Mouse (Mus musculus) ES-Bruce4 (cell line): ENCODE data around the gene 5330417C22Rik. TPM values are rescaled to one million over a fixed set of nuclear protein-coding genes. Genes with fewer than 3 reads are reported as not detected.

ENCODE experiments used
- H3K27ac ChIP-seq: 2 replicates; pipeline ENCODE4 v1.5.1; 2012; ENCODE audit warnings: low read length, inconsistent platforms; ENCODE audit not compliant: insufficient read depth
- H3K27me3 ChIP-seq: 2 replicates; pipeline ENCODE4 v1.6.1; 2012; ENCODE audit warnings: mild to moderate bottlenecking, low read length, inconsistent platforms; ENCODE audit not compliant: control insufficient read depth, poor library complexity, insufficient read depth, severe bottlenecking
- H3K36me3 ChIP-seq: 2 replicates; pipeline ENCODE4 v1.6.1; 2012; ENCODE audit warnings: inconsistent platforms, mild to moderate bottlenecking, low read length, moderate library complexity; ENCODE audit not compliant: control insufficient read depth, poor library complexity, insufficient read depth, severe bottlenecking
- H3K4me1 ChIP-seq: one replicate; pipeline ENCODE4 v1.8.1; 2011; ENCODE audit warnings: low read length; ENCODE audit not compliant: control insufficient read depth, insufficient read depth
- H3K4me3 ChIP-seq: 2 replicates; pipeline ENCODE4 v1.5.1; 2011; ENCODE audit warnings: low read depth, mild to moderate bottlenecking, low read length
- H3K9ac ChIP-seq: 2 replicates; pipeline ENCODE4 v1.6.1; 2012; ENCODE audit warnings: low read depth, mild to moderate bottlenecking, inconsistent platforms; ENCODE audit not compliant: poor library complexity, severe bottlenecking
- H3K9me3 ChIP-seq: replicated peaks from 2 replicates; pipeline ENCODE4 v1.6.1; 2012; ENCODE audit warnings: mild to moderate bottlenecking, low read length, inconsistent platforms; ENCODE audit not compliant: control insufficient read depth, poor library complexity, insufficient read depth, severe bottlenecking
- CTCF ChIP-seq: IDR thresholded peaks from one replicate; pipeline ENCODE4 v1.8.1; 2011; ENCODE audit warnings: low read depth, low read length
- EP300 ChIP-seq: IDR thresholded peaks from 2 replicates; pipeline ENCODE4 v1.6.1; 2011; ENCODE audit warnings: low read depth, low read length; ENCODE audit not compliant: insufficient read depth
- POLR2A ChIP-seq: IDR thresholded peaks from one replicate; pipeline ENCODE4 v1.8.1; 2011; ENCODE audit warnings: low read length; ENCODE audit not compliant: insufficient read depth
- polyA plus RNA-seq: library from polyadenylated mRNA; stranded (reverse); fragments of >200 nt; gene quantifications from 2 replicates; pipeline ENCODE4 v1.2.4, GENCODE M21; 2011; ENCODE audit warnings: low read depth; ENCODE audit not compliant: missing spikeins, insufficient read depth, insufficient read length

Gene 5330417C22Rik
- polyA plus RNA-seq, 1 experiment: not detected

GRCm38 (mm10) chr3:108557888-108558287 lies 21.6 kb upstream of the 5330417C22Rik start:
- Histone ChIP-seq H3K9ac (no peak overlapping the region), H3K36me3 (peaks cover 7% of the 10 kb centered on the region), H3K27ac (no peak overlapping the region), H3K9me3 (no peaks in the 10 kb centered on the region), H3K4me3 (no peak overlapping the region), H3K4me1 (no peaks in the 10 kb centered on the region), H3K27me3 (no peaks in the 10 kb centered on the region)
- TF ChIP-seq CTCF (no peak), POLR2A (no peak)

GRCm38 (mm10) chr3:108554587-108555312 lies 18.4 kb upstream of the 5330417C22Rik start:
- H3K36me3 ChIP-seq: peaks cover 7% of the 10 kb centered on the region
- no peaks in the 10 kb centered on the region for H3K27me3 ChIP-seq
- H3K4me3 ChIP-seq: peak overlapping the region; percentile 96
- H3K9me3 ChIP-seq: no peaks in the 10 kb centered on the region
- no peaks in the 10 kb centered on the region for H3K4me1 ChIP-seq
- H3K27ac ChIP-seq: no peak overlapping the region
- peak overlapping the region; percentile 84 for H3K9ac ChIP-seq
- TF ChIP-seq POLR2A (peak; percentile 100), CTCF (peak; percentile 65), EP300 (0 out of 2 replicates have a peak, but pooled peaks have one; percentile 14)

- H3K9ac ChIP-seq: peak overlapping the region; percentile 84
- peaks cover 7% of the 10 kb centered on the region for H3K36me3 ChIP-seq
- peak overlapping the region; percentile 65 for H3K27ac ChIP-seq
- H3K27me3 ChIP-seq: no peaks in the 10 kb centered on the region
- no peak for TF ChIP-seq EP300
- TF ChIP-seq CTCF: no peak
- TF ChIP-seq POLR2A: no peak
- H3K9me3 ChIP-seq: no peaks in the 10 kb centered on the region
- H3K4me1 ChIP-seq: no peaks in the 10 kb centered on the region
- peak overlapping the region; percentile 96 for H3K4me3 ChIP-seq
These were observed 17.8 kb upstream of the 5330417C22Rik start for GRCm38 (mm10) chr3:108554111-108554561.

- Histone ChIP-seq H3K27me3 (no peaks in the 10 kb centered on the region), H3K4me1 (no peaks in the 10 kb centered on the region), H3K27ac (no peak overlapping the region), H3K4me3 (no peak overlapping the region), H3K9me3 (no peaks in the 10 kb centered on the region), H3K9ac (no peak overlapping the region), H3K36me3 (no peaks in the 10 kb centered on the region)
- TF ChIP-seq CTCF (no peak), POLR2A (no peak), EP300 (no peak)
These were observed 6.0 kb upstream of the 5330417C22Rik start for GRCm38 (mm10) chr3:108542299-108542698.

GRCm38 (mm10) chr3:108537303-108537702 lies 967 bp upstream of the 5330417C22Rik start:
- Histone ChIP-seq H3K27ac (no peak overlapping the region), H3K27me3 (no peaks in the 10 kb centered on the region), H3K36me3 (no peaks in the 10 kb centered on the region), H3K4me1 (no peaks in the 10 kb centered on the region), H3K9me3 (no peaks in the 10 kb centered on the region), H3K9ac (no peak overlapping the region), H3K4me3 (0 out of 2 replicates have a peak overlapping the region, but pooled peaks have one; percentile 6)
- TF ChIP-seq POLR2A (no peak), CTCF (peak; percentile 64)

- no peaks in the 10 kb centered on the region for H3K27me3 ChIP-seq
- H3K27ac ChIP-seq: no peak overlapping the region
- no peaks in the 10 kb centered on the region for H3K9me3 ChIP-seq
- H3K4me1 ChIP-seq: no peaks in the 10 kb centered on the region
- H3K9ac ChIP-seq: no peak overlapping the region
- H3K4me3 ChIP-seq: peak overlapping the region; percentile 33; the same call in 1 of the 2 replicates
- no peak for TF ChIP-seq CTCF
- TF ChIP-seq EP300: no peak
- TF ChIP-seq POLR2A: no peak
- H3K36me3 ChIP-seq: no peaks in the 10 kb centered on the region
These were observed 330 bp downstream of the 5330417C22Rik start for GRCm38 (mm10) chr3:108535896-108536516.
